Mouse (Mus musculus): ENCODE results near the gene Eif2ak2. TPM values are rescaled to one million over a fixed set of nuclear protein-coding genes. Genes with fewer than 3 reads are reported as not detected.
A peak's percentile ranks its signal among the peaks of the same experiment; 100 is the strongest.

The Eif2ak2 gene
- total RNA-seq (2021), result 10 to 100 TPM; 40.2 to 43.8 TPM
- long read RNA-seq, experiment 1, partial matches to known transcripts, result 0 of 1 reads
- long read RNA-seq, experiment 1, other reads (novel, unspliced or antisense), result 1 of 1 reads
- long read RNA-seq, experiment 2, full-length matches to known transcripts, result 3 of 9 reads
- long read RNA-seq, experiment 2, partial matches to known transcripts, result 1 of 9 reads
- long read RNA-seq, experiment 2, other reads (novel, unspliced or antisense), result 5 of 9 reads

DNA sequence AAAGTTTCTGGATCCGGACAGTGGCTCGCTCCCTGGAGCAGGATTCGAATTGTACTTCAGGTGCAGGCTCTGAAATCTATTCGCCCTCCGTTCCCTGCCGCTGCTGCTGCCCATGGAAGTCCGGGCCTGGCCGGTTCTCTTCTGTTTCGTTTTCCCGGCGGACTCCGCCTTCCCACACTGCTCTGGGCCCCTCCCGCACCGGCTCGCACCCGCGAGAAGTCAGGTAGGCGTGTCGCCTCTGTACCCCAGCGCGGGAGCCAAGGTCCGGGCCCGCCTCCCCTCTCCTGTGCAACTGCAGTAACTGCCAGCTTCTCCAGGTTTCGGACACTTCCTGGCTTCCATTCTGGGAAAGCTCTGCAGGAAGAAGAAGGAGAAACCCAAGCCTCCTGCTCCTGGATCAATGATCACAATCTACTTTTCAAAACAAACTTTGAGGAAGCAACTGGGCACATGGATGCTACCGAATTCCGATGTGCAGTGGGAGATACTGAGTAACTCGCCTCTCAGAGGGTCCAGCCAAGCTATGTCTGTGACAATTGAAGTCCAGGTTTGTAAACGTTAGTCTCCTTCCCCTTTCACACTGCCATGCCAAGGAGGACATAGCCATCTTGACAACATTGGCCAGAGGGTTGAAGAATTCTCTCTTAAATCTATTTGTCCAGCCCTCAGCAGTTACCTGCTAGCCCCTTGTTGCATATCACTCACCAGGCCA is at the start of gene Eif2ak2:
Eif2ak2 (minus strand) TSS at position 173 of the 712 bp plus-strand sequence.
- DNase-seq (ENCODE audit: low spot score in 2 of 2), result peak; percentile 76 to 85

DNA sequence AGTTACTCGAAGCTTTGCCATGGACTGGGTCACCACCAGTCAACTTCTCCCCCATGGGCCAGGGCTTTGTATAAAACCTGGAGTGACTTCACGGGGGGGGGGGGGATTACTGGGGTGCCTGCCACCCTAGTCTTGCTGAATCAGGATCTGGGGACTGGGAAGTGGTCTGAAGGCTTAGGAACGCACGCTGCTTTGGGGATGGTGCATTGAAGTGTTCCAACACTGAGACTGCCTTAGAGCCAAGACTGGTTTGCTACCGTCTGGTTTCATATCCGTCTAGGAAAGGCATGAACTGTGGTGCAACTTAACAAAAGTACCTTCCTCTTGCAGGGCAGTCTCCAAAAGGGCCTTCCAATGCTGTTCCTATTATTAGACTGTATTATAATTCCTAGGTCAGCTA is 35.3 kb upstream of the Eif2ak2 start:
- no peak for DNase-seq (ENCODE audit: low spot score in 2 of 2)

DNA sequence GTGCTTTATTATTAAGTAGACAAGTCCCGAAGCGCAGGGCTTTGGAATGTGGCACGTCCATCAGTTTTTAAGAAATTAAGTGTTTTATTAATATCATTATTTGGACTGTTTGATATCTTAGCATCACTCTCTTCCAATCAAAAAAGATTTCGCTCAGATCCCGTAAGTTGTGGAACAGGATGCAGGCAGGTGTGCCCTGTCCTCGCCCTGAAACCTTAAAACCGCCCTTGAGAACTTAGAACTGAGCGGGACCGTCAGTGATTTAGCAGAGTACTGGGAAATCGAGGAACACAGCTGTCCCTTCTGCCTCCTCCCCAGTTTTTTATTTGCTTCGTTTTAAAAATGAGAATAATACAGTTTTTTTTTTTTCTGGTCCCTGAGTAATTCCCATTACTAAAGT is 34.5 kb upstream of the Eif2ak2 start:
- DNase-seq (ENCODE audit: low spot score in 2 of 2), result no peak

DNA sequence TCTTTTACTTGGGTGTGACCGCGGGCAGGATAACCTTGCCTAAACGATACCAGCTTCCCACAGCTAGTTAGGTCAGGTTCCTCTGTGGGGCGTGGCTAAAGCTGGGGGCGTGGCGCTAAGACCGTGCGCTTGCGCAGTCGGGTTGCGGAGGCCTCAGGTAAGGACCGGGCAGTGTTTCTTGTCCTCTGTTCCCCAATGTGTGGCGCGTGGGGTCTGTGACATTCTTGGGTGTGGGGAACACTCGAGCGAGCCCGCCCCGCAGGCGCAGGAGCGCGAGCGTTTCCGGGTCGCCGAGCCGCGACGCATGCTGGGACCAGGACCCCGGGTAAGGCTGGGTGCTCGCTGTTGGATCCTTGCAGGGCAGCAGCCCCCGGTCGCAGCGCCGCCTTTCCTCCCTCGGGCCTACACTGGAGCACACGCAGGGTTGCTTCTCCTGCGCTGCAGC is 34.0 kb upstream of the Eif2ak2 start, which contains the start of gene Cebpzos:
Cebpzos (plus strand) TSS at position 132 of the 445 bp plus-strand sequence.
- DNase-seq (ENCODE audit: low spot score in 2 of 2), result peak; percentile 66 to 75

DNA sequence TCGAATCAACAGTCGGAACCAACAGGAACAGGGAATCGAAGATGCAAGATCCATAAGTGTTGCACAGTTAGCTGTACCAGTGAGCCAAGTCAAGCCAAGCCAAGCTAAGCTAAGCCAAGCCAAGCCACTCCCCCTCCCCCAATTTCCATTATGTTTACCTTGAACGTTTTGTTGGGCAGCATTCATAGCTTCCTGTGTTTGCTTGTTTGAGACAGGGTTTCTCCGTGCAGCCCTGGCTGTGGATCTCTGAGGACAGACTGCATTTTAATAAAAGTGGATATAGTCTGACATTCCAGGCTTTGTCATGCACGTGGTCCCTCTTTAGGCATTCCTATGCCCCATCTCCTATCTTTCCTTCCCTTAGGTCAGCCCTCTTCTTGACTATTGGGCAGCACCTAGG is 33.4 kb upstream of the Eif2ak2 start:
- no peak for DNase-seq (ENCODE audit: low spot score in 2 of 2)

DNA sequence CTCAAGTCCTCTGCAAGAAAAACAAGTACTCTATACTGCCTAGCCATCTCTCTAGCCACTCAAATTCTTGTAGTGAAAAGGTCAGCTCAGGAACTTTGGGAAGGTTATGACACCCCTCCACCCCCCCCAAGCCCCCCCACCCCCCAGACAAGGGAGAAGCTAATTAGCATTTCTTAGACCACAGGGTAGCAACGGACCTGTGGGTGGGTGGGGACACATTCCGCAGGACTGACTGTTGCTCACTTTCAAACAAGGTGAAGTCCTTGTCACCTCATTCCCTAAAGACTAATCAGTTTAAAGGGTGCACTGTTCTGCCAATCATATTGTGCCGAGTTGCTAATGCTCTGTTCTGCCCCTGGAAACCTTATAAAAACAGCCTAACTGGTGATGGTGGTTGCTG is 31.5 kb upstream of the Eif2ak2 start:
- no peak for DNase-seq (ENCODE audit: low spot score in 2 of 2)

DNA sequence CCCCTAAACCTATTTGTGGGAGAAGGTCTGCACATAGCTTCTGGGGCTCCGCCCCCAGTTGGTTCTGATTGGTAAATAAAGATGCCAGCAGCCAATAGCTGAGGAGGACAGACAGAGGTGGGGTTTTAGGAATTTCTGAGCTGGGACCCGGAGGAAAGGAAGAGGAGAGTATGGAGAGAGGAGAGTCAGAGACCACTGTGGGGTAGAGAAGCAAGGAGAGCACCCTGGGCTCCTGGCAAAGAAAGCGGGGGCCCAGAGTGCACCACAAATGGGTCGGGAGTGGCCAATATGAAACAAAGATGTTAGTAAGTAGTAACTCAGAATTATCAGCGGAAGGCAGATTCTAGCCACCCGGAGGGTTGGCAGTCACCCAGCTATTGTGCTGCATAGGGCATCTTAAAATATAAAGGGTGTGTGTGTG is 30.5 kb upstream of the Eif2ak2 start:
- no peak for DNase-seq (ENCODE audit: low spot score in 2 of 2)

DNA sequence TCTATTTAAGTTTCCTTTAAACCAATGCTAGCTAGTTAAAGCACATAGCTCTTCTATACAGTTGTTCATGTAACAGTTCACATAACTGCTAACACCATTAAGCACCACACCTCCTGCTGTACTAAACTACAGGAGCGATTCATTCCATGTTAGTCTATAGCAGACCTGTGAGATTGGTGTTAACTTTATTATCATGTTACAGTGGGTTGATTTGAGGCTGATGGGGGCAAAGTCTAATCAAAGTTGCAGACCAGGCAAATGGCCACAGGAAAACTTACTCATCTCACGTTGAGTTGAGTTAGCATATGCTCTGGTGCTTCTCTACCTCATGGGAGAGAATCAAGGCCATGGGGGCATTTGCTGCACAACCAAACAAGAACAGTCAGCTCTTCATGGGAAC is 27.0 kb upstream of the Eif2ak2 start:
- DNase-seq (ENCODE audit: low spot score in 2 of 2), result no peak

DNA sequence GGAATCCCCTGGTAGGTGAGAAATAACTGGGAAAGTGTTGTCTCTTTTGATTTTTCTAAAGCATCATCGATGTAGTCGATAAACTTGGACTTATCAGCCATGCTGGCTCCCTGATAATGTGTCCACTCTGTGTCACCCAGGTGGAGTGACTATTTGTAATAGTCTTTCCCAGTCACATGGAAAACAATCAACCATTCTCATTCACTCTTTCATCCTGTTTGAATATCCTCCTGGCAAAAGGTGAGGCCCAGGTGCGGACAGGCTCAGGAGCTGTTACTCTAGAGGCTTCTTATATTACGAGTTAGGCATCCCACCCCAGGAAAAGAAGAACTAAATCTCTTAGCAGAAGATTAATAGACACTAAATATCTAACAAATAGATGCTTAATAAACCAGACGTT is 24.5 kb upstream of the Eif2ak2 start, which contains the start of gene Sult6b1:
Sult6b1 (minus strand) TSS at position 101 of the 400 bp plus-strand sequence.
- DNase-seq (ENCODE audit: low spot score in 2 of 2), result no peak

DNA sequence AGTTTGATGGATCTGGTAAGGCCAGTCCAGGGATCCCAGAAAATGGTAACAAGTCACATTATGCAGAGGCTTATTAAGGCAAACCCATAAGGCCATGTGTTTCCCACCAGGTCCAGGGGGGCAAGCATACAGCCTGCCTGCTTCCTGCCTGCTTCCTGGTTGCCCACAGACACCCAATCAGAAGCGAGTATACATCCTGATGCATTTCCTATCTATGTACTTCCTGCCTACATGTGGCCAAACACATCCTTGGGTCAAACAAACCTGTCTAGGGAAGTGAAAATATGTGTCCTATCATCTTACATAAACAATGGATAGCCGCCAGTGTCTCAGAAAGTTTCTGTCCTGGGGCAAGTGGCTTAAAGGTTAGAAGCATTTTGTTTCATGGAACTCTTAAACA is 20.8 kb upstream of the Eif2ak2 start:
- DNase-seq (ENCODE audit: low spot score in 2 of 2), result no peak

DNA sequence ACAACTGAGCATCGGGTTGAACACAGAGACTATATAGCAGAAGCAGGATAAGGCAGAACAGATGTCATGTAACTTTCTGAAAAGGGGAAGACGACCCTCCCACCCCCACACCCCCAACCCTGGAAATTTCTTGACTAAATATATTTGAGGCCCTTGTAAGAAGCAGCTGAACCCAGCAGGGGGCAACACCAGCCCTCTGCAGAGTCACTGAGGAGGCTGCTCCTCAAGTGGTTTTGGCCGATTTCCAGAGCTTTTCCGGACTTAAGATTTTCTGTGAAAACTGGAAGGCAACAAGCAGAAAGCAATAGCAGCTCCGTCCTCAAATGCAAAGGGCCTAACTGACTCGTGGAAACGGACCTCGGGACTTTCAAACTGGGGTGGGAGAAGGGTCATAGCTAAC is 13.0 kb upstream of the Eif2ak2 start:
- no peak for DNase-seq (ENCODE audit: low spot score in 2 of 2)

DNA sequence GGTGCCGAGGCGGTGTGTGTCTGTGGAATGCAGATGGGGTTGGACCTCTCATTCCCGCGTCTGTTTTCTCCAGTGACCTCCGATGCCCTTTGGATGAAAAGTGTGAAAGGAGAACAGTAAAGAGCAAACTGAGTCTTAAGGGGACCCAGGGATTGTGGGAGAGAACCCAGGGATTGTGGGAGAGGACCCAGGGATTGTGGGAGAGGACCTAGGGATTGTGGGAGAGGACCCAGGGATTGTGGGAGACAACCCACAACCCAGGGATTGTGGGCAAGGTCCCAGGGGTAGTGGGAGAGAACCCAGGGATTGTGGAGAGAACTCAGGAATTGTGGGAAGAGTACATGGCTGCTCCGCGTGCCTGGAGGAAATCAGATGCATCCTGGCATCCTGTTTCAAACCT is 12.6 kb upstream of the Eif2ak2 start:
- DNase-seq (ENCODE audit: low spot score in 2 of 2), result no peak

DNA sequence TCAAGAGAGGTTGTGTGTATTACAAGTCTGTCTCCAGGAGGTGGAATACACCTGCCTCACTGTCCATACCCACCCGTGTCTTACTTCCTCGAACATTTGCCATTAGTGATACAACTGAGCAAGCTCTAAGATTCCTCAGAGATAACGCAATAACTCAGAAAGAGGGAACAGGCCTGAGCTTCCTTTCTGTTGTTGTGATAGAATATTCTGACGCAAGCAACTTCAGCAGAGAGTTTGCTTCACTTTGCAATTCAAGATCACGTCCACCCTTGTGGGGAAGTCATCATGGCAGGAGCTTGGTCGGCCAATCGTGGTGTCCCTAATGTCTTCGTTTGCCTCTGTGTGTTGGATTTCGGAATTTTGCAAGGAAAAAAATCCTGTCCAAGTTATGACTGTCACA is 8.6 kb upstream of the Eif2ak2 start:
- no peak for DNase-seq (ENCODE audit: low spot score in 2 of 2)

DNA sequence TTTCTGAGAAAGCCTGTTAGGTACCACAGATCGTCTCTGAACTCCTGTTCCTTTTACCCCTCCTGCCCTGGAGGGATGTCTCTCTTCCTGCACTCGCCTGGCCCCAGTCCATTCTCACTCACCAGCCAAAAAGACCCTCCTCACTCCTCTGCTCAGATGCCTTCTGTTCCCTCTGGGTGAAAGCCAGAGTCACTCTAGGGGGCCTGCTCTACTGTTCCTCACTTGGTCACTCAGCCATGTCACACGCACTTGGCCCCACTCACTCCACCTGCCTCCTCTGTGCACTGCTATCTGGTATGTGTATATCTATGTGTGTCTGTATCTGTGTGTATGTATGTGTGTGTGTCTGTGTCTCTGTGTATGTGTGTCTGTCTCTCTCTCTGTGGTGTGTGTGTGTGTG is 6.8 kb upstream of the Eif2ak2 start:
- no peak for DNase-seq (ENCODE audit: low spot score in 2 of 2)

DNA sequence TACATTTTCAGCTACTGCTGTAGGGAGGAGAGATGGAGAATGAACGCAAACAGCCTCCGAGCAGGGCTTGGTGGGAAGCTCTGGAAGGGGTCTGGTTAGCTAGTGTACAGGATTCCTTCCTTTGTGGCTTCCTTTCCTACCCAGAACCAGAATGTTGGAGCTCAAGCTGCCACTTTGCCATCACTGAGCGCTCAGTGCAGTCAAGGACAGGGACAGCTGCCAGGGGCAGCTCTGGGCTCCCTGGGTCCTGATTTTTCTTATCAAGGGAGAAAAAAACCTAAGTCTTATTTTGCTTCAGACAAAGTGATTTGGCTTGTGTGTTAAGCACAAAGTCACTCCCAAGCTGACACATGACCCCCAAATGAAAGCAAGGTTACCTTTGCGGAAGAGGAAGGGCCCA is 6.2 kb upstream of the Eif2ak2 start:
- DNase-seq (ENCODE audit: low spot score in 2 of 2), result no peak

DNA sequence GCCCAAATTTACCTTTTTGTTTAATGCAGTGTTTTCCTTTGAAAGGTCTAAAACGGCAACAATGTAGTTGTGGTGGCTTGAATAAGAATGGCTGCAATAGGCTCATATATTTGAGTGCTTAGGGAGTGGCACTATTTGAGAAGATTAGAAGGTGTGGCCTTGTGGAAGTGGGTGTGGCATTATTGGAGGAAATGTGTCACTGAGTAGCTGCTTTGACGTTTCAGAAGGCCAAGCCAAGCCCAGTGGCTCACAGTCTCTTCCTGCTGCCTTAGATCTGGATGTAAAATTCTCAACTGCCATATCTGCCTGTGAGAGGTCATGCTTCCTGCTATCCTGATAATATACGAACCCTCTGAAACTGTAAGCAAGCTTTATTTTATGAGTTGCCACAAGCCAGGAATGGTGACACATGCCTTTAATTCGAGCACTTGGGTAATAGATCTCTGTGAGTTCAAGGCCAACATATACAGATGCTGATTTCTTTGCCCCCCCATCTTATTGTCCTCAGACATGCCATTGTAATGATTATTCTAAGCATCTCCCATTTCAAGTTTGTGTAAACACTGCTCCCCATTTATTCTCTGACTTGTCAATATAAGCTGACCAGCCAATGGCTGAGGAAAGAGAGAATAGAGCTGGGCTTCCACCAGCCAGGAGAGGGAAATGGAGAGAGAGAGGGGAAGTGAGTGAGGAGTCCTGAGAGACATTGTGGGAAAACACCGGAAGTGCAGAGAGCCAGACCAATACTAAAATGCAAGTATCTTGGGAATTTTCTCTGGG is 3.1 kb upstream of the Eif2ak2 start:
- no peak for DNase-seq (ENCODE audit: low spot score in 2 of 2)

DNA sequence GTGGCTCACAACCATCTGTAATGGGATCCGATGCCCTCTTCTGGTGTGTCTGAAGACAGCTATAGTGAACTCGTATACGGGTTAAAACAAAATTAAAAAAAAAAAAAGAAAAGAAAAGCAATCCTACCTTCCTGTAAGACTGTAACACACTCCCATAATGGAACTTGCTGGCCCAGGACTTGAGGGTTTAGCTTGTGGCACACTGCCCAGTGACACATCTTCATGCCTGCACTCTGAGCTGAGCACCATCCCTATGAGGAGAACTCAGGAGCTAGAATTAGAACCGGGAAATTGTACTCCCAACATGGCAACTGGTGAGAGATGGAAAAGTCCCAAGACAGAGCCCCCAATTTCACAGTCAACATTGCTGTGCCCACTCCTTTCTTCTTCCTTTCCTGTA is 918 bp upstream of the Eif2ak2 start:
- DNase-seq (ENCODE audit: low spot score in 2 of 2), result no peak

DNA sequence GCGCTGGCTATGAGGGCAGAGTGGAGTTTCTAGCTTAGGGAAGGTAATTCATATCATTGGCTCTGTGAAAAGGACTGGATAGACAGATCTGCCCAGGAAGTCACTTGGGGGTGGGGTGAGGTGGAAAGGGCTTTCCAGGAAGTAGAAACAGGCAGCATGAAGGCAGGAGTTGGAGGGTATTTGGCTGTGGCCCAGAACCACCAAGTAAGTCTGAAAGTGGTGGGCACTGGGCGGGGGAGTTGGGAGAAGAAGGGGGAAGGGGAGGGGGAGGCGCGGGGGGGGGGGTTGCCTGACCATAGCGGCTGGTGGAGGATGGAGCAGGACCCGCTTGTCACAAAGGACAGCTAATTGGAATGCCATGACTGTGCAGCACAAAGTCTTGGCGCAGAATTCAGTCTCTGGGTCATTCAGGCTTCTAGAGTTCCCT is 482 bp downstream of the Eif2ak2 start:
- no peak for DNase-seq (ENCODE audit: low spot score in 2 of 2)

DNA sequence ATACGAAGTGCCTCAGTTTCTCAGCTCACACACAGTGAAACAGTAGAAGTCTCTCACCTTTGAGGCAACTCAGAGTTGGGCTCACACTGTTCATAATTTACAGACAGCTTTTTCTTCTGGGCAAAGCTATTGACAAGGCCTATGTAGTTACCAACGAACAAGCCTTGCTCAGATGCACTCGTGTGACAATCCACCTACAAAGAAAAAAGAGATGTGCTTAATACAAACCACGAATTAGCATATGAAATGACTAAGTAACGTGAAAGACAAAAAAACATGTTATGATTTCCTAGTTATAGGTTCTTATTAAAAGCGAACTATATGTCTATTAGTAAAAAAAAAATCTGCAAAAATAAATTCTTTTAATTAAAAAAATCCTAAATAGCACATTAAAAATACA is 8.5 kb downstream of the Eif2ak2 start:
- no peak for DNase-seq (ENCODE audit: low spot score in 2 of 2)

DNA sequence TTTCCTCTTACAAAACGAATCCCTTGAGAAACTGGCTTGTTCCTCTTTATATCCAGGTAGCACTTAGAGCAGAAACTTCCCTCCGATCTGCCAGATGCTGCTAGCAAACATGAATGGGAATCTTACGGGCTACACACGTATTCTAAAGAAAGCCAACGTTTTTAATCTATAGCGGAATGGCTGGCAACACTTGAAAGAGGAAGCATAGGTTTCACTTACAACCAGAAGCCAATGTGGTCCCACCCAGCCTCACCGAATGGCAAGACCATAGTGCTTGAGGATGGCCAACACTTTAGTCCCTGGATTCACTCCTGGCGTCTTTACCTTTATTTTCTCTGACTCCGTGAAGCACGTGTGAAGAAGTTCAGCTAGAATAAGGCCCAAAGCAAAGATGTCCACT is 26.1 kb downstream of the Eif2ak2 start:
- DNase-seq (ENCODE audit: low spot score in 2 of 2), result no peak

DNA sequence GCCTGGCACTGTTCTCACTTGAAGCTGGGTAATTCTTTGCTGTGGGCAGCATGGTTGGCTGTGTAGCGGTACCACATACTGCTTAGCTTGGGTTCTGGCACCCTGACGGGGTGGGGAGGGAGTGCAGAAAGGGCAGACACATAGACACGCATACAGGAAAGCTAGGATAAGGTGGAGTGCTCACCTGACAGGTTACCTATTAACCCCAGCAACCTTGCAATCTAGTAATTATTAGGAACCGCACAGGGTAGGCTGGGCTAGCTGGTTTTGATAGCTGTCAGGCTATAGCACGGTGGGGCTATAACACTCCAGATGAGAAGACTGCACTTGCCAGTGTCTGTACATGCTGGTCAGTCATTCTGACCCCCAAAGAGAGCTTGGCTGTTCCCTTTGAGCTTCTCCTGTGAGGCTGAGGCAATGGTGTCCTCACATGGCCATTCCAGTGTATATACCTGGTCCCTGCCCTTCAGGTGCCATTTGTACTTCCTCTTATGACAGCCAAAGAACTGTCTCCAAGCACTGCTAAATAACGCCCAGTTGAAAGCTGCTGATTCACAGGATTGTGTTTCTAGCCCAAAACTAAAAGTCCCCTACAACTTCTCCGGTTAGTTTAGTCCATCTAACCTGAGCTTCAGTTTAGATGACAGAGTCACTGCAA is 40.0 kb downstream of the Eif2ak2 start:
- no peak for DNase-seq (ENCODE audit: low spot score in 2 of 2)
